Mouse (Mus musculus) brain, embryonic 14.5 days (tissue): ENCODE results near the gene Dock4. TPM values are rescaled to one million over a fixed set of nuclear protein-coding genes. Genes with fewer than 3 reads are reported as not detected.

ENCODE experiments used
- DNase-seq: peaks from one replicate; pipeline ENCODE4 v3.0.0-alpha.2; 2011; ENCODE audit warnings: low read depth
- CTCF ChIP-seq: fragments of 200-500 bp; IDR thresholded peaks from 2 replicates; pipeline ENCODE4 v1.5.1; 2012; ENCODE audit warnings: inconsistent platforms, mild to moderate bottlenecking, moderate library complexity, borderline replicate concordance; ENCODE audit not compliant: insufficient read depth, insufficient read length; ENCODE audit errors: extremely low read depth
- POLR2A ChIP-seq: fragments of 200-500 bp; IDR thresholded peaks from 2 replicates; pipeline ENCODE4 v1.6.1; 2012; ENCODE audit warnings: mild to moderate bottlenecking, inconsistent platforms, borderline replicate concordance; ENCODE audit not compliant: poor library complexity, insufficient read depth, insufficient read length, severe bottlenecking; ENCODE audit errors: extremely low read depth
- polyA plus RNA-seq: library from polyadenylated mRNA; depleted of rRNA; stranded (reverse); fragments of >200 nt; gene quantifications from 2 replicates; pipeline ENCODE4 v1.2.3, GENCODE M21; 2012

Dock4 gene
- polyA plus RNA-seq, 1 experiment, result 29.5 TPM

DNA sequence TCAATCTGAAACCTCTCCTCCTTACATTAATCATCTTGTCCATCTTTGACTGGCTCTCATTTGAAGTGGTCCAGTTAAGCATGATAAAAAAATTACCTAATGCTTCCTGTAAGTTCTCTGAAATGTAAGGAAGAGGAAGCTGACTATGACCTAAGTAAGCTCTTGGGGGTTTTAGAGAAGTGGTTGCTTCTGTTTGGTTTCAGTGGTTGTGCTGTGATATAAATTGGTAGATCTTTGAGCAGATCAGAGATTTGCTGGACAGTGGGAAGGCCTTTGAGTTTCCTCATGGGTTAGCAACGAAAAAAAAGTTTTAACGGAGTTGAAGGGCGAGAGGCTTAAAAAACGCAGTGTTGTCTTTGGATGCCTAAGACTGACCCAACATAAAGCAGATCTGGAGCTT, 76.7 kb downstream of the Dock4 start:
- TF ChIP-seq CTCF (no peak), POLR2A (no peak)
- no peak for DNase-seq

DNA sequence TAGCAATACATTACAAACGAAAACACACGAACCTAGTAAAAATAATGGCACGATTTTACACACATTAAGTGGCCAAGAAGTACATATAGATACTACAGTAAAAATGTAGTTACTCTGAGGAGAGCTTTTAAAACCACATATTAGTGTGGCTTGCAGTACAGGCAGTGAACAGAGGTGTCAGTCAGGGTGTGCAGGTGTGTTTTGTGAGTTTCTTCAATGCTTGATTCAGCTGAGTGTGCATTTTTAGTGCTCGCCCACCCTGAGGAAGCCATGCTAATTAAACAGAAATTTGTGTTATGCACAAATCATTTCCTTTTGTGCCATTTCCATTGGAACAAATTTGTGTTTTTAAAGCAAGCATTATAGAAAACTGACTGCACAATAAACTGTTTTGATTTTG, 77.3 kb downstream of the Dock4 start:
- TF ChIP-seq POLR2A (no peak), CTCF (no peak)

GRCm38 (mm10) chr12:40525045-40525444, 79.3 kb downstream of the Dock4 start:
- DNase-seq, result no peak
- no peak for TF ChIP-seq POLR2A
- TF ChIP-seq CTCF, result no peak

More for the DNA sequence above, 77.3 kb downstream of the Dock4 start:
- no peak for DNase-seq

DNA sequence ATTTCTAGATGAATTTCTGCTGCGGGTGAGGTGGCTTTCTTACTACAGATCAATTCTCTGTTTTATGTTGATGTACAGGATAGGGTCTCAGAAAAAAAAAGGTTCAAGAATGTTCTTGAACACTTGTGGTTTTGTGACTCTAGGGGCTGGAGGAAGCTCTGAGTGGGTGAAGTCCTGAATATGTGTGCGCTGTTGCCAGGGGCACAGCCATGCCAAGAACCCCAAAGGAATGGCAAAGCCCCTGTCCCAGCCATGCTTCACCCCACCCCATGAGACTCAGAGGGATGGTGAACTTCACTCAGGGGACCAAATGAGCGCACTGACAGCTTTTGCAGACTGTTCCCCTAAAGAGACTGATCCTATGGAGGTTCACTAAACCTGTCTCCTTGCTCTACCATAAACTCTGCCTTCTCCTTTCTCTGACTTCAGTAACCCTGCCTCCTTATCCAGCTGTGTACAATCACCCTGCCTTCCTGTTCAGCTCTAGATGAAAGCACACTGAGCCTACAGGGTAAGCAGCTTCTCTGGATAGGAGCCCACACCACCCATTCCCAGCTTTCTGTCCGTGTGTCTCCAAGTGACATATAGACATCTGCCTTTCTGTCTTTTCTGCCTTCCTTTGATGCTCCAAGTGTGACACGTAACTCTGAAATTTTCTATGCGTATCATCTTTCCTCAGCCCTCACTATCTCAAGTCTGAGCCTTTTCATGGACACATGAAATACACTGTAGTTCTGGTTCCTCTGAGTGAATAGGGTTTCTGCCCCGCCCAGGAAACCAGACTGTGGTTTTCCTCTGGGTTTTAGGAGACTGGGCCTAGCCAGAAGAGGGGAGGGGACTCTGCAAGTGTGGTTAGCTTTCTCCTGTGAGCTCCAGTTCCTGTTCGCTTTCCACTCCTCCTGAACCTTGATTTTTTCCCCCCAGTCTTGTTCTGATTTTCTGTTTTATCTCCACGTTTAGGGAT, 90.2 kb downstream of the Dock4 start:
- DNase-seq, result no peak
- TF ChIP-seq POLR2A, result no peak

GRCm38 (mm10) chr12:40537826-40538225, 92.1 kb downstream of the Dock4 start:
- TF ChIP-seq POLR2A, result no peak
- no peak for TF ChIP-seq CTCF
- DNase-seq, result no peak

- no peak for TF ChIP-seq POLR2A
- no peak for TF ChIP-seq CTCF
- DNase-seq, result no peak
Observed at GRCm38 (mm10) chr12:40538318-40538717, 92.6 kb downstream of the Dock4 start.

DNA sequence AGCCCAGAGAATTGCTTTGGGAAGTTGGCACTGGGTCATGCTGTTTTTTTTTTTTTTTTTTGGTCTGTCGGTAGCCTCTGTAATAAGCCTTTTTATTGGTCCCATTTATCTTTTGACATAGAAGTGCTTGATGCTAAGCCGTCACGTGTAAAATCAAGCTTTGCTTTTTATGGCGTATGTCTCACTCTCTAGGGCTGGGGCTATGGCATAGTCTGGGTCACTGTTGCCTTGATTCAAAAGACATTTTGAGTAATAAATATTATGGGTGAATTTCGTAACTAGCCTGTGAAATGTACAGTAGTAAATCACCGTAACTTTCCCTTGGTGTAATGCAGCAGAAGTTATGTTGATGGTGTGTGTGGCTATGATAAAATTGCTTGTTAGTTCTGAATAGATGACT, 93.0 kb downstream of the Dock4 start:
- TF ChIP-seq POLR2A, result no peak
- TF ChIP-seq CTCF, result no peak
- no peak for DNase-seq

- DNase-seq, result no peak
- TF ChIP-seq CTCF, result no peak
Observed at GRCm38 (mm10) chr12:40544273-40544672, 98.5 kb downstream of the Dock4 start.

DNA sequence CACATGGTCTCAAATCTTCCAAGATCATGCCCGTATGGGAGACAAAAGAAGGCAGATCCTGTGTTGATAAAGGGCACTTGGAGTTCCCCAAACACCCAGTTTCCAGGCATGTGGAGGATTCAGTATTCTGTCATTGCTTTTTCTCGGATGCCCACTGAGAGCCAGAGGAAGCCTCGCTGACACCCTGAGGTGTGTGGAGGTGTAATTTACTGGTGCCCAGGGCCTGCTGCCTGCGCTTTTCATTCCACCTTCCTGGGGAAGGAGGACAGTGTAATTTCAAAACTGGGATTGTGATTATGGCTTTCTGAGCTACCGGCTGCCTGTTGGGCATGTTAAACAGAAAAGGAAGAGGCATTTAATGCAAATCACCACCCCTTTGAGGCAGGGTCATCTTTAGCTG, 101.1 kb downstream of the Dock4 start:
- TF ChIP-seq POLR2A (no peak), CTCF (no peak)
- peak; percentile 50 for DNase-seq

- TF ChIP-seq CTCF (no peak), POLR2A (no peak)
- no peak for DNase-seq
Observed at GRCm38 (mm10) chr12:40551317-40551716, 105.6 kb downstream of the Dock4 start.

GRCm38 (mm10) chr12:40552201-40552600, 106.4 kb downstream of the Dock4 start:
- DNase-seq, result no peak
- no peak for TF ChIP-seq POLR2A

- DNase-seq, result no peak
- TF ChIP-seq CTCF (no peak), POLR2A (no peak)
Observed at GRCm38 (mm10) chr12:40553929-40554328, 108.2 kb downstream of the Dock4 start.

DNA sequence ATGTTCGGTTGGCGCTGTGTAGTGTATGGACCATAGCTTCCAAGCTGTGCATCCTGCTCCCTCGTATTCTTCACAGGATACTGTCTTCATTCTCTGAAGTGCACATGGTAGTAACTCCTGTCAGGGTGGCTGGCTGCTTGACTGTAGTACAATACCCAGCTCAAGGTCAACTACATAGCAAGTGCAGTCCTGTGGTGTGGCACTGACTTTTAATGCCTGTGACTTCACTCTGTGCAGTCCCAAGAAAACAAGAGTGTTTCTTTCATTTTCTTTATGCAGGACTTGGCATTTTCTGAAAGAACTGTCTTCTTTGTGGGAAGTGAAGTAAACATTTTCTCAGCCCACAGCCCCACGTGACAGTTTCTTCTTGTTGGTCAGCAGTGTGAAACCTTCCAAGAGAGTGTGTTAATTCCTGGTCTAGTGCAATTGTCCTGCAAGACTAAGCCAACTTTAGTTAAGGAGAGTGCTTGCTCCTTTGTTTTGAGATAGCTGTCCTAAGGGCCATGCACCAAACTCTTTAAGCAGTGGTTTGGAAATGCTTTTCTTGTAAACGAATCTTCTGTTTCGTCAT, 109.3 kb downstream of the Dock4 start:
- no peak for DNase-seq
- no peak for TF ChIP-seq POLR2A
- no peak for TF ChIP-seq CTCF

DNA sequence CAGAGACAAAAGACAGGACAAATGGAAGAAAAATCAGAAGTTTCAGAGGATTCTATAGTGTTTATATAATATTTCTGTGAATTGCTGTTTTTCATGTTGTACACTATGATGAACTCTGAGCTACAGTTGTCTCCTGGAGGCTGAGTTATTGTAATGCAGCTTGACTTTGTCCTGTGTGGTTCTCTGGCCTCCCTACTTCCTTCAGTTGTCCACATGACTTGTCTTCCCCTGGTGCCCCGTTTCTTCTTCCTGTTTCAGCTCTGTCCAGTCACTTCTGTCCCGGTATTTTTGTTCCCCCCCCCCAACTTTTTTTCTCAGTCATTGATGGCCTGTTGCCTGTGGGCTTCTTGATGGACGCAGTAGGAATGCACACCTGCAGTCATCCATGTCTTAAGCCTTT, 112.8 kb downstream of the Dock4 start:
- no peak for DNase-seq

More for the DNA sequence above, 112.8 kb downstream of the Dock4 start:
- TF ChIP-seq POLR2A, result no peak
